Mouse (Mus musculus): ENCODE measurements around the gene Rab37. TPM values are rescaled to one million over a fixed set of nuclear protein-coding genes. Genes with fewer than 3 reads are reported as not detected.

Rab37 gene
- polyA plus RNA-seq, 1 experiment from 2014 or later = 2.2 TPM

DNA sequence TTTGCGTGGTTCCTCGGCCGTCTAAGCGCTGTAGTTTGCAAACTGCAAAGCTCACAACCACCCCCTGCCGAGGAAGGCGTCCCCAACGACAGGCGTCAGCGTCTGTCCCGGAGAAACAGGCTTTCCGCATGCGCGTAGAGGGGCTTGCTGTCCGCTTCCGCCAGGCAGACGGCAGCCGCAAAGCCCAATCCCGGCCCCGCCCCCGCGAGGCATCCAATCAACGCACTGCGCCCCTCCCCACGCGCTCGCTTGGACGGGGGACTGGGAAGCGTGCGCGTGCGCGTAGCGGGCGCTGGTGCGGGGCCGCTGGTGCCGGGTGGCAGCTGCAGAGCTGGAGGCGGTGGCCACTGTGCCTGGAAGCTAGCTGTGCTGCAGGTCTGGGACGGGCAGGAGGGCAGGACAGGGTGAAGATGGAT, 96.0 kb downstream of the Rab37 start, which contains the start of gene Tmem104:
Gene Tmem104, plus strand, starts transcription at position 264 of the 416 bp plus-strand sequence.
- peak; percentile 93 for ATAC-seq (ENCODE audit: low FRiP score, low TSS enrichment)
- Histone ChIP-seq H3K9ac (replicated peaks; ENCODE audit: low read length) (peak within 1 kb of the TSS; percentile 77), H3K4me1 (ENCODE audit: insufficient read depth, low read length) (peaks cover 15% of the 10 kb centered on the region), H3K9me3 (ENCODE audit: low read length) (no peaks in the 10 kb centered on the region), H3K4me2 (replicated peaks; ENCODE audit: low read depth, low read length) (peak within 1 kb of the TSS; percentile 97), H3K36me3 (ENCODE audit: insufficient read depth, low read length) (peaks cover 6% of the 10 kb centered on the region; the same call in 1 of the 2 replicates), H3K4me3 (ENCODE audit: low read length) (peak within 1 kb of the TSS; percentile 69), H3K27ac (ENCODE audit: low read length) (peak within 1 kb of the TSS; percentile 79), H3K27me3 (ENCODE audit: insufficient read depth, low read length) (no peaks in the 10 kb centered on the region)
- WGBS = under 1% methylated on average over 39 of the region's 39 CpGs

DNA sequence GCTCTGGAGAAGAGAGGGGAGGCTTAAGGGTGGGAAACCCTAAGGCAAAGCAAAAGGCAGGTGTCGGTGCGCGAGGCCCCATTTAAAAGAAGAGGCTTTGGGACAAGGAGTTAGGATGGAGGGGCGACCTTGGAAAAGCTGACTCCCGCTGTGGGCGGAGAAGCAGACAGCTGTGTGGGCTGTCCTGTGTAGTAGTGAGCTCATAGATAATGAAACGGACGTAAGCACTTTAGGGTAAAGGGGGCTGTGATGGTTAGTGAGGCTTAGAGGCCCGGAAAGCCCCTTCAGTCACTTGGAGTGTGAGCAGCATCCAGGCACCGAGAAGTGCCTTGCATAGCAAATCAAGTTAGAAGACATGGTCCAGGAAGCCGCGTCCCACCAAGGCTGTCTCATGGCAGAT, 96.5 kb downstream of the Rab37 start, which contains the start of gene Nat9:
Gene Nat9, minus strand, starts transcription at position 167 of the 400 bp plus-strand sequence.
- Histone ChIP-seq H3K36me3 (ENCODE audit: insufficient read depth, low read length) (peaks cover 6% of the 10 kb centered on the region; the same call in 1 of the 2 replicates), H3K27me3 (ENCODE audit: insufficient read depth, low read length) (no peaks in the 10 kb centered on the region), H3K4me1 (ENCODE audit: insufficient read depth, low read length) (peaks cover 15% of the 10 kb centered on the region), H3K9me3 (ENCODE audit: low read length) (no peaks in the 10 kb centered on the region), H3K27ac (ENCODE audit: low read length) (peak within 1 kb of the TSS; percentile 79), H3K4me3 (ENCODE audit: low read length) (peak within 1 kb of the TSS; percentile 69), H3K9ac (replicated peaks; ENCODE audit: low read length) (peak within 1 kb of the TSS; percentile 77), H3K4me2 (replicated peaks; ENCODE audit: low read depth, low read length) (peak within 1 kb of the TSS; percentile 97)
- 8% methylated on average over 12 of the region's 12 CpGs for WGBS
- ATAC-seq (ENCODE audit: low FRiP score, low TSS enrichment) = no peak

DNA sequence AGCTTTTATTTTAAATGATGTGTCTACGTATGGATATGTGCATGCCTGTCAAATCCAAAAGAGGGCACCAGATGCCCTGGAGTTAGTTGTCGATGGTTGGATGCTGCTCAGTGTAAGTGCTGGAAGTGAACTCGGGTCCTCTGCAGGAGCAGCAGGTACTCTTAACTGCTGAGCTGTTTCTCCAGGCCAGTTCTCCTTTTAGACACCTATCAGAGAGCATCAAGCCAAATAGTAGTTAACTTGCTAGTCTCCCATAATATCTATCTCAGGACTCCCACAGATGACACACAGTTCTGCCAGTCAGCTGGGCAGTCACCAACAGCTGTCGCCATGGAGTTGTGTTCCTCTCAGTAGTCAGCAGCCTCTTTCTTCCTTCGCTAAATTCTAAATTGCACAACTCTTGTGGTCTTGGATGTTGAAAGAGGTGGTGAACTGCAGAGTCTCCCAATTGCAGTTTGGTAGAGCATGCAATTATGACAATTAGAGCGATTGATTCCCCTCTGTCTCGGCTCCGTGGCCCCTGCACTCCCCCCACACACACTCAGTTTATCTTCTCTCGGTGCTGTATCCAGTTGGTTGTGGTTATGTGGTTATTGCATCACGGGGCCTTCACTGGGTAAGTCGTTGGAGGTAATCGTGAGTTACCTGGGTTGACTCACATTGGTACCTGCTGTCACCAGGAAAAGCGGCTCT, 97.5 kb downstream of the Rab37 start:
- H3K4me3 ChIP-seq (ENCODE audit: low read length) = no peak overlapping the region
- no peak overlapping the region for H3K4me2 ChIP-seq (replicated peaks; ENCODE audit: low read depth, low read length)
- WGBS = 86% methylated on average over 13 of the region's 13 CpGs
- no peaks in the 10 kb centered on the region for H3K27me3 ChIP-seq (ENCODE audit: insufficient read depth, low read length)
- peaks cover 6% of the 10 kb centered on the region; the same call in 1 of the 2 replicates for H3K36me3 ChIP-seq (ENCODE audit: insufficient read depth, low read length)
- H3K27ac ChIP-seq (ENCODE audit: low read length) = no peak overlapping the region
- H3K9ac ChIP-seq (replicated peaks; ENCODE audit: low read length) = no peak overlapping the region
- no peaks in the 10 kb centered on the region for H3K9me3 ChIP-seq (ENCODE audit: low read length)
- no peak for ATAC-seq (ENCODE audit: low FRiP score, low TSS enrichment)
- H3K4me1 ChIP-seq (ENCODE audit: insufficient read depth, low read length) = peaks cover 15% of the 10 kb centered on the region

DNA sequence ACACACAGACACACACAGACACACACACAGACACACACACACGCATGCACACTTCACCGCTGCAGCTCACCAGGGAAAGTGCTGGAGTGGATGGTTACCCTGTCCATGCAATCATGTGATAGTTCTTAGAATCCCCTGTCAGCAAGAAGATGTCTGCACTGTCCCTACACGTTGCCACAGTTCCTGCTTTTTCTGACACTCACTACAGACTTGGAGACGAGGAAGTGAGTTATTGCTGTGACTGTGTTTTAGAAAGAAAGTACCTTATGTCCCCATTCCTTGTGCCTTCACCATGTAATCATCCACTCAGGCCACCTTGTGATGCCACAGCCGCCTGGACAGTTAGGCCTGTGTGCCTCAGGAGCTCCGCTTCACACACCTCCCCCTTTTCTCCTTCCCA, 98.1 kb downstream of the Rab37 start:
- no peaks in the 10 kb centered on the region for H3K9me3 ChIP-seq (ENCODE audit: low read length)
- H3K4me3 ChIP-seq (ENCODE audit: low read length) = no peak overlapping the region
- no peak for ATAC-seq (ENCODE audit: low FRiP score, low TSS enrichment)
- peaks cover 6% of the 10 kb centered on the region; the same call in 1 of the 2 replicates for H3K36me3 ChIP-seq (ENCODE audit: insufficient read depth, low read length)
- H3K4me1 ChIP-seq (ENCODE audit: insufficient read depth, low read length) = peaks cover 15% of the 10 kb centered on the region
- H3K9ac ChIP-seq (replicated peaks; ENCODE audit: low read length) = no peak overlapping the region
- WGBS = 87% methylated on average over 6 of the region's 6 CpGs
- no peak overlapping the region for H3K4me2 ChIP-seq (replicated peaks; ENCODE audit: low read depth, low read length)
- no peak overlapping the region for H3K27ac ChIP-seq (ENCODE audit: low read length)
- no peaks in the 10 kb centered on the region for H3K27me3 ChIP-seq (ENCODE audit: insufficient read depth, low read length)

DNA sequence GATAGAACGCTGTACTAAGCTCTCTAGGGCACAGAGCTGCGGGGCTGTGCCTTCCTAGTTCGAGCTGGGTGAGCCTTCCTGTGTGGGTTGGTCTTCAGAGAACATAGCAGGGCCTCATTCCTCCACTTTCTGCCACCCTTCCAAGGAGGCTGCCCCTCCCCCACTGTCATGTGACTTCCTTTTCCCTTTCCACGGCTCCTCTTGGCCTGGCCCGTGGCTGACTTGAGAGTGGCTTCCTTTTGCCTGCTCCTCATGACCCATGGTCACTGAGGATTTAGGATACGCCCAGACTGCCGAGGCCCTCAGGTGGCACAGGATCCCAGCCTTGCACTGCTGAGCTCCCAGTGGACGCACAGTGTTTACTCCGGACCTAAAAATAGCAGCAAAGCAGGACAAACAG, 100.9 kb downstream of the Rab37 start:
- H3K27me3 ChIP-seq (ENCODE audit: insufficient read depth, low read length) = no peaks in the 10 kb centered on the region
- H3K4me3 ChIP-seq (ENCODE audit: low read length) = no peak overlapping the region
- H3K9ac ChIP-seq (replicated peaks; ENCODE audit: low read length) = no peak overlapping the region
- H3K36me3 ChIP-seq (ENCODE audit: insufficient read depth, low read length) = peaks cover 6% of the 10 kb centered on the region; the same call in 1 of the 2 replicates
- H3K9me3 ChIP-seq (ENCODE audit: low read length) = no peaks in the 10 kb centered on the region
- H3K4me1 ChIP-seq (ENCODE audit: insufficient read depth, low read length) = peaks cover 6% of the 10 kb centered on the region; the same call in 1 of the 2 replicates
- peak overlapping the region; percentile 22; the same call in 1 of the 2 replicates for H3K27ac ChIP-seq (ENCODE audit: low read length)
- peak; percentile 31; the same call in 1 of the 2 replicates for ATAC-seq (ENCODE audit: low FRiP score, low TSS enrichment)
- 50% methylated on average over 9 of the region's 9 CpGs for WGBS
- H3K4me2 ChIP-seq (replicated peaks; ENCODE audit: low read depth, low read length) = no peak overlapping the region

DNA sequence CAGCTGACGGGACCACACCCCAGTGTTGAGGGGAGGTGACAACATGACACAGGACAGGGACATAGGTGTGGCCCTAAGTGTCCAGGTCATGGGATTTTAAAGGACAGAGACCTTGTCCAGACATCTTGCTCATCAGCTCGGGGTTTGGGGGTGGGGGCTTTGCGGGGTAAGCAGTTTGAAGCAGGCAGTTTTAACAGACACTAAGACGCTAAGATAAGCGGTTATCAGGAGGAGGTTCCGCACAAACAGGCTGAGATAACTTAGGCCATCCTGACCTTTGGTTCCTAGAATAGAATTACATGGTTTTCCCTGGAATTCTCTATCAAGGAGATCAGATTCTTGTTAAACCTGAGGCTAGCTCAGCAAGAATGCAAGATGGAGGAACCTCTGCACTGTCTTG, 103.5 kb downstream of the Rab37 start:
- WGBS = 85% methylated on average over 6 of the region's 6 CpGs
- ATAC-seq (ENCODE audit: low FRiP score, low TSS enrichment) = no peak
- Histone ChIP-seq H3K36me3 (ENCODE audit: insufficient read depth, low read length) (peaks cover 11% of the 10 kb centered on the region; the same call in 1 of the 2 replicates), H3K4me3 (ENCODE audit: low read length) (no peak overlapping the region), H3K9ac (replicated peaks; ENCODE audit: low read length) (no peak overlapping the region), H3K27me3 (ENCODE audit: insufficient read depth, low read length) (no peaks in the 10 kb centered on the region), H3K4me1 (ENCODE audit: insufficient read depth, low read length) (no peaks in the 10 kb centered on the region), H3K9me3 (ENCODE audit: low read length) (no peaks in the 10 kb centered on the region), H3K27ac (ENCODE audit: low read length) (no peak overlapping the region), H3K4me2 (replicated peaks; ENCODE audit: low read depth, low read length) (no peak overlapping the region)

DNA sequence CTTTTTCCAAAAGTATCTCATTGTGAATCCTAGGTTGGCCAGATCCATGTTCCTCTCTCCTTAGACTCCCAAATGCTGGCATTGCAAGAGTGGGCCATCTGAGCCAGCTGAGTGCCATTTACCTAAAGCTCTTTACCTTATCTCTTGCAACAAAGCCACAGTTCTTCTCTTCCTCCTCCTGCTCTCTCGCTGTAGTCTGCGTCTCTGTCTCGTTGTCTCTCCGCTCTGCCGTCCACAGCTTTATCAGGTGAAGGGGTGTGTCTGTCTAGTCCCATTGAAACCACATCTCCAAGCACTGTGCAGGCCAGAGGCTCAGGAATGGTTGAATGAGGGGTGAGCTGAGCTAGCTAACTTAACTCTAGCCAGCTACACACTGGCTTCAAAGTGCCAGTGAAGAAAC, 104.7 kb downstream of the Rab37 start:
- Histone ChIP-seq H3K9ac (replicated peaks; ENCODE audit: low read length) (no peak overlapping the region), H3K27me3 (ENCODE audit: insufficient read depth, low read length) (no peaks in the 10 kb centered on the region), H3K4me3 (ENCODE audit: low read length) (no peak overlapping the region), H3K36me3 (ENCODE audit: insufficient read depth, low read length) (peaks cover 11% of the 10 kb centered on the region; the same call in 1 of the 2 replicates), H3K4me2 (replicated peaks; ENCODE audit: low read depth, low read length) (no peak overlapping the region), H3K27ac (ENCODE audit: low read length) (no peak overlapping the region), H3K4me1 (ENCODE audit: insufficient read depth, low read length) (no peaks in the 10 kb centered on the region), H3K9me3 (ENCODE audit: low read length) (no peaks in the 10 kb centered on the region)
- no peak for ATAC-seq (ENCODE audit: low FRiP score, low TSS enrichment)
- WGBS = 91% methylated on average over 5 of the region's 5 CpGs

DNA sequence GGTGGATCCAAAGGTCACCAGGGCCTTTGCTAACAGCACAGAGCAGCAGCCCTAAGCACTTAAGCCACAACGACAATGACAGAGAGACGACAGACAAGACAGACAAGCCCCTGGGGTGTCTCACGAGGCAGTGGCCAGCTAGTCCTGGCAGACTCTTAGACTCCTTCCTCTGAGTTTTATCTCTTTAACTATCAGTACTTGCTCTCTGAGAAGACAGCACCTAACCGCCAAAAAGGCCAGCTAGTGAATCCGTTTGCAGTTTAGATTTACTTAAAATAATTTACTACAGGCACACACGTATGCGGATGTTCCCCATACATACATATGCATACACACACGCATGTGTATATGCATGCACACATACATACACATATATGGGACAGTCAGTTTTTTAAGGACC, 106.3 kb downstream of the Rab37 start:
- H3K27ac ChIP-seq (ENCODE audit: low read length) = no peak overlapping the region
- H3K4me3 ChIP-seq (ENCODE audit: low read length) = no peak overlapping the region
- H3K36me3 ChIP-seq (ENCODE audit: insufficient read depth, low read length) = peaks cover 15% of the 10 kb centered on the region; the same call in 1 of the 2 replicates
- no peak for ATAC-seq (ENCODE audit: low FRiP score, low TSS enrichment)
- 84% methylated on average over 8 of the region's 8 CpGs for WGBS
- H3K9me3 ChIP-seq (ENCODE audit: low read length) = no peaks in the 10 kb centered on the region
- no peak overlapping the region for H3K4me2 ChIP-seq (replicated peaks; ENCODE audit: low read depth, low read length)
- H3K27me3 ChIP-seq (ENCODE audit: insufficient read depth, low read length) = no peaks in the 10 kb centered on the region
- H3K4me1 ChIP-seq (ENCODE audit: insufficient read depth, low read length) = no peaks in the 10 kb centered on the region
- no peak overlapping the region for H3K9ac ChIP-seq (replicated peaks; ENCODE audit: low read length)

DNA sequence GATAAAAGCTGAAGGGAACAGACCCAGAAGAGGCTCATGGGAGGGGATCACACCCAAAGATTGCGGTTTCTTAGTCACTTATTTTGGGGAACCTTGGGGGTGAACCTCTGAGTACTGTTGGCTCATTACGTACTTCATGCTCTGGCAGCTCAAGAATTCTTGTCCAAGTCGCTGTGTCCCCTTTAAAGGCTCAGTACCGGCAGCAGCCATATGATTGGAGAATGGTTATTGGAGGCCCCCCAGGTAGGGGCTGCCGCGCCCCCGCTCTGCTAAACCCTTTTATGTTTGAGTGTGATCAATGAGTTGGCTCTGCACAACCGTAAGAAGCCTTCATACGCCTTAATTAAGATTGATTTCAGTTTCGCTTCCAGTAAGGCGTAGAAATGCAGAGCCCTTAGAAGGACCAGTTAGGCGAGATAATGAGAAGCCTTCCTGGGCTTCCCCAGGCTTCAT, 107.7 kb downstream of the Rab37 start:
- no peaks in the 10 kb centered on the region for H3K4me1 ChIP-seq (ENCODE audit: insufficient read depth, low read length)
- no peak overlapping the region for H3K4me3 ChIP-seq (ENCODE audit: low read length)
- no peak overlapping the region for H3K27ac ChIP-seq (ENCODE audit: low read length)
- ATAC-seq (ENCODE audit: low FRiP score, low TSS enrichment) = no peak
- H3K36me3 ChIP-seq (ENCODE audit: insufficient read depth, low read length) = peaks cover 15% of the 10 kb centered on the region; the same call in 1 of the 2 replicates
- 62% methylated on average over 12 of the region's 12 CpGs for WGBS
- no peaks in the 10 kb centered on the region for H3K27me3 ChIP-seq (ENCODE audit: insufficient read depth, low read length)
- no peak overlapping the region for H3K9ac ChIP-seq (replicated peaks; ENCODE audit: low read length)
- no peak overlapping the region for H3K4me2 ChIP-seq (replicated peaks; ENCODE audit: low read depth, low read length)
- no peaks in the 10 kb centered on the region for H3K9me3 ChIP-seq (ENCODE audit: low read length)

DNA sequence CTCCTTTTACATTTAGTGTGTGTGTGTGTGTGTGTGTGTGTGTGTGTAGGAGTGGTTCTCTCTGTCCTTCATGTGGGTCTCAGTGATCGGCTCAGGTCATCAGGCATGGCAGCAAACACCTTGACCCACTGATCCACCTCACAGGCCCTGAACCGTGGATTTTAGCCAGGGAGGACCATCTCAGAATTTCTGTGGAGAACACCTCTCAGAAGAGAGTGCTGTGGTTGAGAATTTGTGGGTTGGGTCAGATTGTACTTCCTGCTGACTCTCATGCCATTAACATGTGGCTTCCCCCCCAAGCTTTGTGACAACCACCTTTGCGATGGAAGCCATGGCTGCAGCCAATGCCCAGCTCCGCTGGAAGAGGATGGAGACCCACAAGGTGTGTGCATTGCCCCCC, 109.3 kb downstream of the Rab37 start:
- Histone ChIP-seq H3K9me3 (ENCODE audit: low read length) (no peaks in the 10 kb centered on the region), H3K27me3 (ENCODE audit: insufficient read depth, low read length) (no peaks in the 10 kb centered on the region), H3K27ac (ENCODE audit: low read length) (no peak overlapping the region), H3K4me3 (ENCODE audit: low read length) (no peak overlapping the region), H3K9ac (replicated peaks; ENCODE audit: low read length) (no peak overlapping the region), H3K36me3 (ENCODE audit: insufficient read depth, low read length) (peaks cover 15% of the 10 kb centered on the region; the same call in 1 of the 2 replicates), H3K4me2 (replicated peaks; ENCODE audit: low read depth, low read length) (no peak overlapping the region), H3K4me1 (ENCODE audit: insufficient read depth, low read length) (no peaks in the 10 kb centered on the region)
- no peak for ATAC-seq (ENCODE audit: low FRiP score, low TSS enrichment)
- WGBS = 81% methylated on average over 4 of the region's 4 CpGs

Measured in kidney, embryonic 16.5 days (tissue).